Mouse (Mus musculus) lung, postnatal 0 days (tissue): Measurements from ENCODE around the gene Arhgap15. TPM values are rescaled to one million over a fixed set of nuclear protein-coding genes. Genes with fewer than 3 reads are reported as not detected.

Experiments used
- ATAC-seq: fragments of 200-750 bp; cut with Nextera tagmentation; 2 replicates; pipeline ENCODE4 v1.8.0; 2017; ENCODE audit warnings: moderate library complexity
- DNase-seq: peaks from one replicate; pipeline ENCODE4 v3.0.0-alpha.2; 2016; ENCODE audit warnings: low spot score
- H3K27ac ChIP-seq: fragments of 300-500 bp; sonication (generic); 2 replicates; pipeline ENCODE4 v1.5.1; 2014; ENCODE audit warnings: antibody characterized with exemption, mild to moderate bottlenecking, low read length, mixed read lengths
- H3K27me3 ChIP-seq: fragments of 300-500 bp; sonication (generic); replicated peaks from 2 replicates; pipeline ENCODE4 v1.6.1; 2014; ENCODE audit warnings: low read length, mixed read lengths; ENCODE audit not compliant: insufficient read depth
- H3K36me3 ChIP-seq: fragments of 300-500 bp; sonication (generic); 2 replicates; pipeline ENCODE4 v1.6.1; 2014; ENCODE audit warnings: low read length, mixed read lengths; ENCODE audit not compliant: insufficient read depth
- H3K4me1 ChIP-seq: fragments of 300-500 bp; sonication (generic); 2 replicates; pipeline ENCODE4 v1.6.1; 2014; ENCODE audit warnings: antibody characterized with exemption, low read depth, low read length, mixed read lengths; ENCODE audit not compliant: insufficient read depth
- H3K4me2 ChIP-seq: fragments of 300-500 bp; sonication (generic); replicated peaks from 2 replicates; pipeline ENCODE4 v1.6.1; 2014; ENCODE audit warnings: low read depth, mild to moderate bottlenecking, low read length, moderate library complexity, mixed read lengths
- H3K4me3 ChIP-seq: fragments of 300-500 bp; sonication (generic); 2 replicates; pipeline ENCODE4 v1.5.1; 2014; ENCODE audit warnings: low read depth, low read length
- H3K9ac ChIP-seq: fragments of 300-500 bp; sonication (generic); replicated peaks from 2 replicates; pipeline ENCODE4 v1.6.1; 2014; ENCODE audit warnings: low read depth, mild to moderate bottlenecking
- H3K9me3 ChIP-seq: fragments of 300-500 bp; sonication (generic); 2 replicates; pipeline ENCODE4 v1.6.1; 2016; ENCODE audit warnings: low read length, mixed read lengths
- CTCF ChIP-seq: IDR thresholded peaks from 2 replicates; pipeline ENCODE4 v1.5.1; 2016; ENCODE audit warnings: antibody characterized with exemption, mild to moderate bottlenecking
- EP300 ChIP-seq: IDR thresholded peaks from 2 replicates; pipeline ENCODE4 v1.6.1; 2016; ENCODE audit warnings: antibody characterized with exemption, mild to moderate bottlenecking, control low read depth
- WGBS: fragments of 180-500 bp; shearing (Covaris S2); extraction: QIAGEN DNeasy Blood & Tissue Kit; methylation state at CpG from one replicate; pipeline ENCODE4 v1.1.7; 2014; 5-methylcytosine and 5-hydroxymethylcytosine counted together
- polyA plus RNA-seq: library from polyadenylated mRNA; unstranded; fragments of >200 nt; fragmentation: Nextera tagmentation; extraction: Ambion mirVana; gene quantifications from 2 replicates; pipeline ENCODE4 v1.2.1, GENCODE M21; 2015

The Arhgap15 gene
- polyA plus RNA-seq, 1 experiment from 2014 or later: 1.5 TPM

GRCm38 (mm10) chr2:43977732-43978131 is 229.1 kb downstream of the Arhgap15 start:
- no peak overlapping the region for H3K27ac ChIP-seq
- H3K27me3 ChIP-seq: no peaks in the 10 kb centered on the region
- H3K4me2 ChIP-seq: no peak overlapping the region
- H3K9ac ChIP-seq: no peak overlapping the region
- no peaks in the 10 kb centered on the region for H3K4me1 ChIP-seq
- no peaks in the 10 kb centered on the region for H3K36me3 ChIP-seq
- H3K4me3 ChIP-seq: no peak overlapping the region
- DNase-seq: no peak
- WGBS: 84% methylated on average over 11 of the region's 11 CpGs
- no peaks in the 10 kb centered on the region for H3K9me3 ChIP-seq
- no peak for TF ChIP-seq CTCF
- no peak for TF ChIP-seq EP300
- no peak for ATAC-seq

DNA sequence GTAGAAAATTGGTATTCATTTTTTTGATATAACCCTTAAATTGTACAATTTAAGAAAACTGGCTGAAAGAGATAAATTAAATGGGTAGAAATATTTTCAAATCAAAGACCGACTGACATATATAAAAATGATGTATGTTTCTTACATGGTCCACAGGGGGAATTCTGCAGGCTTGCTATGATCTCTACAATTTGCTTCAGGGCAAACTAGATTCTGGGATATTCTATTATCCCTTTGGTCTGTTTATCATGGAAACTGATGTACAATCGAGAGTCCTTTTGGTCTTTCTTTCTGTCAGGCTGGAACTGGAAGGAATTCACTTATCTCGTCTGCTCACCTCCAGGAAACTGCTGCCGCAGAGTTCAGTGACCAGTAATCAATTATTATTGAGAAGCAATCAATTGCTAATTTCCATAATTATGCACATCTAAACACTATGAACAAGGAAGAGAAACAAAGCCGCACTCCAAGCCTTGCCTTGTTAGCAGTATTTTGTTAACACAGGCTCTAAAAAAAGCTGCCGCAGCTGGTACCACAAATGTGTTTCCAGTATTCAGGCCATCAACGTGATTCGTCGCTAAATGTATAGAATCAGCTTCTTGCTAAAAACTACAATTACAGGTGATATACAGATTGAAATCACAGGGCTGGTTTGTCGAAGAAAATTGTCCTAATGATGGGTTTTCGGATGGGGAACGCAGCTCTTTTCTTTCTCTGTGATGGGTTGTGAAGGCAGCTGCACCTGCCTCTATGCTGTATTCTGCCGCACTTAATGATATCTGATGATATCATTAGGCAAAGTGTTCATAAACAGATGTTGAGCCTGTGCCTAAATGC is 229.8 kb downstream of the Arhgap15 start:
- WGBS: 84% methylated on average over 13 of the region's 13 CpGs
- H3K4me2 ChIP-seq: no peak overlapping the region
- H3K9ac ChIP-seq: no peak overlapping the region
- no peak overlapping the region for H3K27ac ChIP-seq
- no peak overlapping the region for H3K4me3 ChIP-seq
- no peaks in the 10 kb centered on the region for H3K36me3 ChIP-seq
- no peaks in the 10 kb centered on the region for H3K27me3 ChIP-seq
- no peaks in the 10 kb centered on the region for H3K4me1 ChIP-seq
- H3K9me3 ChIP-seq: no peaks in the 10 kb centered on the region
- ATAC-seq (no peak), DNase-seq (no peak)
- TF ChIP-seq EP300 (no peak), CTCF (no peak)

DNA sequence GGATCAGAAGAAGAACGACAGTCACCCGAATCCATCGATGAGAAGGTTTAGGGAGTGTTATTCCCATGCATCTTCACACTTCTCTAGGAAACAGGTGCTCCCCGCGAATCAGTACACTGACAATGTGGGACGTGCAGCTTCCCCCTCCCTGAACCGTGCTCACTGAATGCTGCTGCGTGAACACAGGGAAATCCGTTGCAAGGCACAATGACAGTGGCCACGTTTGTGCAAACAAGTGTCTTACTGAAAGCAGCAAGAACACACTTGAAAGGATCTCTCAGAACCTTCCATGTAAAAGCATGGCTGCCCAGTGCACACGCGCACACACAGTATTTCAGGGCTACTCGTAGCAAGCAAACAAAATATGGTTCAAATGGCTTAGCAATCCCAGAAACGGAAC is 237.4 kb downstream of the Arhgap15 start:
- Histone ChIP-seq H3K9ac (no peak overlapping the region), H3K27me3 (no peaks in the 10 kb centered on the region), H3K9me3 (no peaks in the 10 kb centered on the region), H3K27ac (no peak overlapping the region), H3K4me3 (no peak overlapping the region), H3K4me2 (no peak overlapping the region), H3K4me1 (no peaks in the 10 kb centered on the region), H3K36me3 (no peaks in the 10 kb centered on the region)
- ATAC-seq: no peak
- no peak for DNase-seq
- 81% methylated on average over 14 of the region's 14 CpGs for WGBS
- TF ChIP-seq EP300: no peak
- TF ChIP-seq CTCF: no peak

GRCm38 (mm10) chr2:43987919-43988318 is 239.3 kb downstream of the Arhgap15 start:
- 87% methylated on average over 3 of the region's 3 CpGs for WGBS
- Histone ChIP-seq H3K4me3 (no peak overlapping the region), H3K36me3 (no peaks in the 10 kb centered on the region), H3K4me2 (no peak overlapping the region), H3K4me1 (no peaks in the 10 kb centered on the region), H3K27me3 (no peaks in the 10 kb centered on the region), H3K27ac (no peak overlapping the region), H3K9ac (no peak overlapping the region), H3K9me3 (no peaks in the 10 kb centered on the region)
- DNase-seq (no peak), ATAC-seq (no peak)
- TF ChIP-seq CTCF (no peak), EP300 (no peak)

GRCm38 (mm10) chr2:43989850-43990249 is 241.2 kb downstream of the Arhgap15 start:
- no peaks in the 10 kb centered on the region for H3K27me3 ChIP-seq
- WGBS: 64% methylated on average over 5 of the region's 5 CpGs
- no peak overlapping the region for H3K4me3 ChIP-seq
- no peak for DNase-seq
- H3K4me2 ChIP-seq: no peak overlapping the region
- no peaks in the 10 kb centered on the region for H3K9me3 ChIP-seq
- H3K4me1 ChIP-seq: no peaks in the 10 kb centered on the region
- no peak overlapping the region for H3K9ac ChIP-seq
- no peak for ATAC-seq
- TF ChIP-seq CTCF: no peak
- no peak overlapping the region for H3K27ac ChIP-seq
- no peaks in the 10 kb centered on the region for H3K36me3 ChIP-seq

DNA sequence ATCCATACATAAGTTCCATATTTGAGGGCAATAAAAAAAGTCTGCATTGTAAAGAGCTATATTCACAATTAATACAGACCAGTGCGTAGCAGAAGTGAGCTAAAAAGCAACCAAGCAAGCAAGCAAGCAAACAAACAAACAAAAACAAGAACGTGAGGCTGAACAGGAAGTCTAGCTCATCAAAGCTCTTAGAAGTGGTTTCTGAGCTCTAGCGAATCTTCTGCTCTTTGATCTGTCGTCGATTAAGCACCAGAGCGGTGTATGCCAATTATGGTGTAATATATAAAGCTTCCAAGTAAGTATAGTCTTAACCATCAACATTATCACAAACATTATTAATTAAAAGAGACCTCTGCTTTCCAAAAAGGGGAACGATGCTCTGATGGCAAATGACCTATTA is 243.9 kb downstream of the Arhgap15 start:
- Histone ChIP-seq H3K4me3 (no peak overlapping the region), H3K36me3 (no peaks in the 10 kb centered on the region), H3K4me1 (no peaks in the 10 kb centered on the region), H3K4me2 (no peak overlapping the region), H3K9me3 (no peaks in the 10 kb centered on the region), H3K9ac (no peak overlapping the region), H3K27ac (no peak overlapping the region), H3K27me3 (no peaks in the 10 kb centered on the region)
- TF ChIP-seq EP300: no peak
- DNase-seq: no peak
- no peak for ATAC-seq
- 73% methylated on average over 7 of the region's 7 CpGs for WGBS

DNA sequence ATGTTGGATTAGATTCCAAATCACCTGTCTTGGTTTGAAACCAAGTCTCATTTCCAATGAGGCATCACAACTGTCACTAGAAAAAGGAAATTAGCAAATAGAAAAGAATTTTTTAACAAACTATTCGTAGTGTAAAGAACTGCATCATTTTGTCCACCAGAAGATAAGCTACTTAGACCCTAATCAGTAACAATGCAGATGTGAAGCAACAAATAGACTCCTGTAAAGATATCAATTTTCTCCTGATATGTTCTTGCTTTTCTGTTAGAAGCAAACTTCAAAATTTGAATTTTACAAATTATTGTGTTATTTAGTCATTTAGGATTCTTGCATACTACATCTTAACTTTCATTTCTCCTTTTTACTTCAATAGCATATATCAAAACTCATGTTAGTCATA is 253.8 kb downstream of the Arhgap15 start:
- no peaks in the 10 kb centered on the region for H3K4me1 ChIP-seq
- H3K4me2 ChIP-seq: no peak overlapping the region
- H3K27me3 ChIP-seq: no peaks in the 10 kb centered on the region
- H3K4me3 ChIP-seq: no peak overlapping the region
- TF ChIP-seq CTCF (no peak), EP300 (no peak)
- H3K27ac ChIP-seq: no peak overlapping the region
- no peaks in the 10 kb centered on the region for H3K36me3 ChIP-seq
- ATAC-seq: no peak
- 79% methylated on average over 1 of the region's 1 CpGs for WGBS
- H3K9me3 ChIP-seq: no peaks in the 10 kb centered on the region
- DNase-seq: no peak
- no peak overlapping the region for H3K9ac ChIP-seq
